Mouse (Mus musculus): ENCODE results near the gene Celsr3. TPM values are rescaled to one million over a fixed set of nuclear protein-coding genes. Genes with fewer than 3 reads are reported as not detected.
A peak's percentile ranks its signal among the peaks of the same experiment; 100 is the strongest.

Celsr3 gene
- polyA plus RNA-seq, 1 experiment from 2014 or later: 0.12 TPM

- peaks cover 10 to 41% of the 10 kb centered on the region in 2 experiments for H3K4me1 ChIP-seq (ENCODE audit: control insufficient read depth in 2 of 2, insufficient read depth in 2 of 2, low read length in 2 of 2)
Observed at GRCm38 (mm10) chr9:108785416-108785815, 40.7 kb upstream of the Celsr3 start.

GRCm38 (mm10) chr9:108786494-108786893 lies 39.6 kb upstream of the Celsr3 start:
- 74% methylated on average over 1 of the region's 1 CpGs for WGBS
- Histone ChIP-seq H3K27me3 (ENCODE audit: control insufficient read depth, insufficient read depth, low read length) (no peaks in the 10 kb centered on the region), H3K4me3 (ENCODE audit: control insufficient read depth in 1 of 2, insufficient read depth in 1 of 2, low read depth in 1 of 2, low read length in 2 of 2) (no peak overlapping the region), H3K9me3 (ENCODE audit: control insufficient read depth, low read length) (no peaks in the 10 kb centered on the region), H3K4me1 (ENCODE audit: control insufficient read depth in 2 of 2, insufficient read depth in 2 of 2, low read length in 2 of 2) (peaks cover 8 to 49% of the 10 kb centered on the region in 2 experiments), H3K9ac (ENCODE audit: low read length) (no peak overlapping the region), H3K36me3 (ENCODE audit: control insufficient read depth, insufficient read depth, low read length) (peaks cover 16% of the 10 kb centered on the region), H3K4me2 (ENCODE audit: low read length) (no peak overlapping the region), H3K27ac (replicated peaks in 1 of 2; ENCODE audit: control insufficient read depth in 1 of 2, insufficient read depth in 1 of 2, low read depth in 2 of 2, low read length in 2 of 2) (no peak overlapping the region)
- no peak for ATAC-seq (ENCODE audit: insufficient number of reproducible peaks, insufficient read depth, low FRiP score, low read depth)

More at GRCm38 (mm10) chr9:108785416-108785815, 40.7 kb upstream of the Celsr3 start:
- peaks cover 12% of the 10 kb centered on the region for H3K36me3 ChIP-seq (ENCODE audit: control insufficient read depth, insufficient read depth, low read length)
- no peaks in the 10 kb centered on the region for H3K27me3 ChIP-seq (ENCODE audit: control insufficient read depth, insufficient read depth, low read length)
- no peaks in the 10 kb centered on the region for H3K9me3 ChIP-seq (ENCODE audit: control insufficient read depth, low read length)
- H3K4me3 ChIP-seq (ENCODE audit: control insufficient read depth in 1 of 2, insufficient read depth in 1 of 2, low read depth in 1 of 2, low read length in 2 of 2): peak overlapping the region; percentile 0 to 80; a peak in 1 of 4 replicates
- ATAC-seq (ENCODE audit: insufficient number of reproducible peaks, insufficient read depth, low FRiP score, low read depth): no peak
- H3K27ac ChIP-seq (replicated peaks in 1 of 2; ENCODE audit: control insufficient read depth in 1 of 2, insufficient read depth in 1 of 2, low read depth in 2 of 2, low read length in 2 of 2): no peak overlapping the region
- peak overlapping the region; percentile 82 for H3K4me2 ChIP-seq (ENCODE audit: low read length)
- H3K9ac ChIP-seq (ENCODE audit: low read length): peak overlapping the region; percentile 97; the same call in 1 of the 2 replicates

- Histone ChIP-seq H3K27me3 (ENCODE audit: control insufficient read depth, insufficient read depth, low read length) (no peaks in the 10 kb centered on the region), H3K9ac (ENCODE audit: low read length) (no peak overlapping the region), H3K4me2 (ENCODE audit: low read length) (no peak overlapping the region), H3K9me3 (ENCODE audit: control insufficient read depth, low read length) (no peaks in the 10 kb centered on the region), H3K4me1 (ENCODE audit: control insufficient read depth in 2 of 2, insufficient read depth in 2 of 2, low read length in 2 of 2) (peaks cover 6 to 55% of the 10 kb centered on the region in 2 experiments), H3K36me3 (ENCODE audit: control insufficient read depth, insufficient read depth, low read length) (peaks cover 16% of the 10 kb centered on the region), H3K4me3 (ENCODE audit: control insufficient read depth in 1 of 2, insufficient read depth in 1 of 2, low read depth in 1 of 2, low read length in 2 of 2) (no peak overlapping the region), H3K27ac (replicated peaks in 1 of 2; ENCODE audit: control insufficient read depth in 1 of 2, insufficient read depth in 1 of 2, low read depth in 2 of 2, low read length in 2 of 2) (no peak overlapping the region)
- WGBS: 90% methylated on average over 2 of the region's 2 CpGs
- no peak for ATAC-seq (ENCODE audit: insufficient number of reproducible peaks, insufficient read depth, low FRiP score, low read depth)
Observed at GRCm38 (mm10) chr9:108787080-108787479, 39.0 kb upstream of the Celsr3 start.

- Histone ChIP-seq H3K36me3 (ENCODE audit: control insufficient read depth, insufficient read depth, low read length) (peaks cover 16% of the 10 kb centered on the region), H3K27ac (replicated peaks in 1 of 2; ENCODE audit: control insufficient read depth in 1 of 2, insufficient read depth in 1 of 2, low read depth in 2 of 2, low read length in 2 of 2) (no peak overlapping the region), H3K27me3 (ENCODE audit: control insufficient read depth, insufficient read depth, low read length) (no peaks in the 10 kb centered on the region), H3K4me1 (ENCODE audit: control insufficient read depth in 2 of 2, insufficient read depth in 2 of 2, low read length in 2 of 2) (peaks cover 6 to 60% of the 10 kb centered on the region in 2 experiments), H3K4me3 (ENCODE audit: control insufficient read depth in 1 of 2, insufficient read depth in 1 of 2, low read depth in 1 of 2, low read length in 2 of 2) (no peak overlapping the region), H3K9ac (ENCODE audit: low read length) (no peak overlapping the region), H3K9me3 (ENCODE audit: control insufficient read depth, low read length) (no peaks in the 10 kb centered on the region), H3K4me2 (ENCODE audit: low read length) (no peak overlapping the region)
- WGBS: 75% methylated on average over 3 of the region's 3 CpGs
- no peak for ATAC-seq (ENCODE audit: insufficient number of reproducible peaks, insufficient read depth, low FRiP score, low read depth)
Observed at GRCm38 (mm10) chr9:108788713-108789112, 37.4 kb upstream of the Celsr3 start.

- Histone ChIP-seq H3K9ac (ENCODE audit: low read length) (no peak overlapping the region), H3K4me3 (ENCODE audit: control insufficient read depth in 1 of 2, insufficient read depth in 1 of 2, low read depth in 1 of 2, low read length in 2 of 2) (no peak overlapping the region), H3K4me1 (ENCODE audit: control insufficient read depth in 2 of 2, insufficient read depth in 2 of 2, low read length in 2 of 2) (peaks cover 9 to 72% of the 10 kb centered on the region in 2 experiments), H3K27ac (replicated peaks in 1 of 2; ENCODE audit: control insufficient read depth in 1 of 2, insufficient read depth in 1 of 2, low read depth in 2 of 2, low read length in 2 of 2) (no peak overlapping the region), H3K27me3 (ENCODE audit: control insufficient read depth, insufficient read depth, low read length) (no peaks in the 10 kb centered on the region), H3K9me3 (ENCODE audit: control insufficient read depth, low read length) (no peaks in the 10 kb centered on the region), H3K4me2 (ENCODE audit: low read length) (no peak overlapping the region), H3K36me3 (ENCODE audit: control insufficient read depth, insufficient read depth, low read length) (peaks cover 21% of the 10 kb centered on the region)
- 60% methylated on average over 1 of the region's 1 CpGs for WGBS
- ATAC-seq (ENCODE audit: insufficient number of reproducible peaks, insufficient read depth, low FRiP score, low read depth): no peak
Observed at GRCm38 (mm10) chr9:108792307-108792706, 33.8 kb upstream of the Celsr3 start.

- WGBS: 61% methylated on average over 3 of the region's 3 CpGs
- no peak for ATAC-seq (ENCODE audit: insufficient number of reproducible peaks, insufficient read depth, low FRiP score, low read depth)
- Histone ChIP-seq H3K27me3 (ENCODE audit: control insufficient read depth, insufficient read depth, low read length) (no peaks in the 10 kb centered on the region), H3K36me3 (ENCODE audit: control insufficient read depth, insufficient read depth, low read length) (peaks cover 25% of the 10 kb centered on the region), H3K9me3 (ENCODE audit: control insufficient read depth, low read length) (no peaks in the 10 kb centered on the region), H3K4me1 (ENCODE audit: control insufficient read depth in 2 of 2, insufficient read depth in 2 of 2, low read length in 2 of 2) (peaks cover 9 to 72% of the 10 kb centered on the region in 2 experiments), H3K27ac (replicated peaks in 1 of 2; ENCODE audit: control insufficient read depth in 1 of 2, insufficient read depth in 1 of 2, low read depth in 2 of 2, low read length in 2 of 2) (no peak overlapping the region), H3K9ac (ENCODE audit: low read length) (no peak overlapping the region), H3K4me2 (ENCODE audit: low read length) (no peak overlapping the region), H3K4me3 (ENCODE audit: control insufficient read depth in 1 of 2, insufficient read depth in 1 of 2, low read depth in 1 of 2, low read length in 2 of 2) (no peak overlapping the region)
Observed at GRCm38 (mm10) chr9:108792730-108793129, 33.4 kb upstream of the Celsr3 start.

GRCm38 (mm10) chr9:108795281-108795680 lies 30.8 kb upstream of the Celsr3 start:
- Histone ChIP-seq H3K27me3 (ENCODE audit: control insufficient read depth, insufficient read depth, low read length) (no peaks in the 10 kb centered on the region), H3K4me2 (ENCODE audit: low read length) (peak overlapping the region; percentile 29), H3K27ac (replicated peaks in 1 of 2; ENCODE audit: control insufficient read depth in 1 of 2, insufficient read depth in 1 of 2, low read depth in 2 of 2, low read length in 2 of 2) (peak overlapping the region in 1 of 2 experiments; percentile 64; a peak in 1 of 4 replicates), H3K4me3 (ENCODE audit: control insufficient read depth in 1 of 2, insufficient read depth in 1 of 2, low read depth in 1 of 2, low read length in 2 of 2) (no peak overlapping the region), H3K36me3 (ENCODE audit: control insufficient read depth, insufficient read depth, low read length) (peaks cover 50% of the 10 kb centered on the region), H3K9ac (ENCODE audit: low read length) (no peak overlapping the region), H3K9me3 (ENCODE audit: control insufficient read depth, low read length) (no peaks in the 10 kb centered on the region), H3K4me1 (ENCODE audit: control insufficient read depth in 2 of 2, insufficient read depth in 2 of 2, low read length in 2 of 2) (peaks cover 9 to 64% of the 10 kb centered on the region in 2 experiments)
- WGBS: 68% methylated on average over 2 of the region's 2 CpGs
- no peak for ATAC-seq (ENCODE audit: insufficient number of reproducible peaks, insufficient read depth, low FRiP score, low read depth)

- peak; percentile 40; the same call in 1 of the 2 replicates for ATAC-seq (ENCODE audit: insufficient number of reproducible peaks, insufficient read depth, low FRiP score, low read depth)
- H3K9ac ChIP-seq (ENCODE audit: low read length): peak overlapping the region; percentile 38; the same call in 1 of the 2 replicates
- peaks cover 52% of the 10 kb centered on the region for H3K36me3 ChIP-seq (ENCODE audit: control insufficient read depth, insufficient read depth, low read length)
- peak overlapping the region; percentile 14 to 64; a peak in 2 of 4 replicates for H3K27ac ChIP-seq (replicated peaks in 1 of 2; ENCODE audit: control insufficient read depth in 1 of 2, insufficient read depth in 1 of 2, low read depth in 2 of 2, low read length in 2 of 2)
- H3K4me1 ChIP-seq (ENCODE audit: control insufficient read depth in 2 of 2, insufficient read depth in 2 of 2, low read length in 2 of 2): peaks cover 9 to 63% of the 10 kb centered on the region in 2 experiments
- no peak overlapping the region for H3K4me3 ChIP-seq (ENCODE audit: control insufficient read depth in 1 of 2, insufficient read depth in 1 of 2, low read depth in 1 of 2, low read length in 2 of 2)
- H3K4me2 ChIP-seq (ENCODE audit: low read length): peak overlapping the region; percentile 29
- H3K27me3 ChIP-seq (ENCODE audit: control insufficient read depth, insufficient read depth, low read length): no peaks in the 10 kb centered on the region
- no peaks in the 10 kb centered on the region for H3K9me3 ChIP-seq (ENCODE audit: control insufficient read depth, low read length)
- WGBS: 33% methylated on average over 11 of the region's 11 CpGs
Observed at GRCm38 (mm10) chr9:108795762-108796161, 30.4 kb upstream of the Celsr3 start.
